In genomic region chr5:73279732-73280566, GRCm38 (mm10) we compare ENCODE assay signal across 10 mouse cellular contexts. TPM values are rescaled to one million over a fixed set of nuclear protein-coding genes. Genes with fewer than 3 reads are reported as not detected.
DNase-seq lines count a peak whose midpoint lies in the region; ATAC-seq and TF ChIP-seq lines count a peak whose summit lies in the region.
"Had no signal": no experiment of that assay in that cellular context is flagged by ENCODE, and none has a peak within 500 bp of the region (broad histone marks: within the 10 kb centered on the region; RNA-seq: fewer than 3 reads in every experiment).

No protein-coding gene starts in this region.

- no peak overlapping the region for H3K4me3 ChIP-seq in lung, postnatal 0 days (ENCODE audit: low read depth, low read length)
- H3K4me3 ChIP-seq in heart, embryonic 16.5 days (ENCODE audit: low read length): no peak overlapping the region
- no peak overlapping the region for H3K4me3 ChIP-seq in stomach, embryonic 15.5 days (replicated peaks)

- no peaks in the 10 kb centered on the region; the same call in 1 of the 2 replicates for H3K4me1 ChIP-seq in lung, postnatal 0 days (ENCODE audit: insufficient read depth, low read depth, low read length)
- peaks cover 6% of the 10 kb centered on the region for H3K4me1 ChIP-seq in heart, embryonic 16.5 days (ENCODE audit: control insufficient read depth, insufficient read depth, low read length)
- 0 out of 2 replicates have a peak, but pooled peaks cover 2% of the 10 kb centered on the region for H3K4me1 ChIP-seq in stomach, embryonic 15.5 days

- no peak overlapping the region for H3K27ac ChIP-seq in lung, postnatal 0 days (ENCODE audit: low read length)
- peak overlapping the region; percentile 59 for H3K27ac ChIP-seq in heart, embryonic 16.5 days (ENCODE audit: low read length)
- H3K27ac ChIP-seq in stomach, embryonic 15.5 days: peak overlapping the region; percentile 73

- H3K27me3 ChIP-seq in lung, postnatal 0 days (replicated peaks; ENCODE audit: insufficient read depth, low read length): no peaks in the 10 kb centered on the region
- no peaks in the 10 kb centered on the region for H3K27me3 ChIP-seq in heart, embryonic 16.5 days (ENCODE audit: control insufficient read depth, insufficient read depth, low read length)
- no peaks in the 10 kb centered on the region for H3K27me3 ChIP-seq in stomach, embryonic 15.5 days (replicated peaks)

- no peak overlapping the region for H3K4me2 ChIP-seq in lung, postnatal 0 days (replicated peaks; ENCODE audit: low read depth, low read length)
- no peak overlapping the region for H3K4me2 ChIP-seq in heart, embryonic 16.5 days (ENCODE audit: low read depth, low read length)
- peak overlapping the region; percentile 16; the same call in 1 of the 2 replicates for H3K4me2 ChIP-seq in stomach, embryonic 15.5 days

- no peaks in the 10 kb centered on the region for H3K36me3 ChIP-seq in lung, postnatal 0 days (ENCODE audit: insufficient read depth, low read length)
- no peaks in the 10 kb centered on the region for H3K36me3 ChIP-seq in heart, embryonic 16.5 days (ENCODE audit: control insufficient read depth, insufficient read depth)
- no peaks in the 10 kb centered on the region for H3K36me3 ChIP-seq in stomach, embryonic 15.5 days

- peak; percentile 37 to 39 for DNase-seq in heart, adult 18-20 months
- DNase-seq in heart, postnatal 36 days: no peak
- peak; percentile 44 for DNase-seq in lung, postnatal 0 days (ENCODE audit: low spot score)
- no peak for DNase-seq in lung, postnatal 4 days
- DNase-seq in gastrocnemius, postnatal 14 days: no peak
- no peak for DNase-seq in frontal cortex, postnatal 25 days (ENCODE audit: low spot score in 2 of 2)
- DNase-seq: cerebellum, adult 8-10 months had no signal

- intact Hi-C loops in heart, postnatal 36 days (cut with DNase I): no loop called here
- intact Hi-C loops in gastrocnemius, postnatal 14 days (cut with DNase I; ENCODE audit: low total_unique reads): loop anchor here (10.0 kb wide), 1 partner anchor 145 kb away; no protein-coding TSS in a partner anchor

- WGBS in lung, postnatal 0 days: 38% methylated on average over 4 of the region's 4 CpGs
- 31% methylated on average over 4 of the region's 4 CpGs for WGBS in heart, embryonic 16.5 days
- WGBS in stomach, embryonic 15.5 days: 36% methylated on average over 4 of the region's 4 CpGs

- no peak overlapping the region for H3K9ac ChIP-seq in lung, postnatal 0 days (replicated peaks; ENCODE audit: low read depth)
- H3K9ac ChIP-seq in heart, embryonic 16.5 days (ENCODE audit: low read length): no peak overlapping the region
- H3K9ac ChIP-seq in stomach, embryonic 15.5 days: no peak overlapping the region

- peak; percentile 38; the same call in 1 of the 2 replicates for ATAC-seq in lung, postnatal 0 days
- no peak; the same call in 1 of the 2 replicates for ATAC-seq in heart, embryonic 16.5 days (replicated peaks; ENCODE audit: extremely low read depth, insufficient read depth, low FRiP score)
- ATAC-seq in stomach, embryonic 15.5 days (ENCODE audit: insufficient read depth, low FRiP score, low read depth): no peak; the same call in 1 of the 2 replicates
- ATAC-seq: CD4-positive, CD25-positive, alpha-beta regulatory T cell, adult 4 months had no signal

- H3K9me3 ChIP-seq in lung, postnatal 0 days (ENCODE audit: low read length): no peaks in the 10 kb centered on the region
- H3K9me3 ChIP-seq in heart, embryonic 16.5 days (replicated peaks; ENCODE audit: control insufficient read depth, low read length): no peaks in the 10 kb centered on the region
- no peaks in the 10 kb centered on the region for H3K9me3 ChIP-seq in stomach, embryonic 15.5 days

- no peak for TF ChIP-seq CTCF in lung, postnatal 0 days (IDR thresholded peaks at IDR 0.05)

- 0 out of 2 replicates have a peak, but pooled peaks have one; percentile 12 for TF ChIP-seq EP300 in lung, postnatal 0 days (IDR thresholded peaks at IDR 0.05)

RNA-seq across cellular contexts. Expression of gene Ociad1, which starts 12.6 kb away (rescaled TPM):
- 100 to 1,000 TPM; 259 to 269 TPM for total RNA-seq in heart, adult 18-20 months (2021)
- total RNA-seq in heart, postnatal 36 days (2021): 100 to 1,000 TPM; 241 to 249 TPM
- polyA plus RNA-seq in lung, postnatal 0 days (2015; fragmentation: Nextera tagmentation; extraction: Ambion mirVana): 177 and 179 TPM in 2 replicates
- polyA plus RNA-seq in heart, embryonic 16.5 days (2015; fragmentation: Nextera tagmentation; extraction: Ambion mirVana): 283 and 317 TPM in 2 replicates
- polyA plus RNA-seq in stomach, embryonic 15.5 days (2015; fragmentation: Nextera tagmentation; extraction: Ambion mirVana): 249 and 252 TPM in 2 replicates
- 100 to 1,000 TPM; 155 to 159 TPM for total RNA-seq in gastrocnemius, postnatal 14 days (2021)

RNA-seq across cellular contexts. Expression of gene Fryl, which starts 23.5 kb away (rescaled TPM):
- 10 to 100 TPM; 28.8 to 40.5 TPM for total RNA-seq in heart, adult 18-20 months (2021)
- total RNA-seq in heart, postnatal 36 days (2021): 10 to 100 TPM; 37.6 to 45.2 TPM
- 20.9 and 21.9 TPM in 2 replicates for polyA plus RNA-seq in lung, postnatal 0 days (2015; fragmentation: Nextera tagmentation; extraction: Ambion mirVana)
- polyA plus RNA-seq in heart, embryonic 16.5 days (2015; fragmentation: Nextera tagmentation; extraction: Ambion mirVana): 25.5 and 26.4 TPM in 2 replicates
- polyA plus RNA-seq in stomach, embryonic 15.5 days (2015; fragmentation: Nextera tagmentation; extraction: Ambion mirVana): 33.4 TPM in 2 replicates
- 10 to 100 TPM; 18.5 to 19.5 TPM for total RNA-seq in gastrocnemius, postnatal 14 days (2021)

Comparison
In these comparisons a context has a peak if more than half of its experiments do, and no peak if none do; other contexts are left out.
1. DNase-seq: peak in heart, adult 18-20 months (2 of 2) and lung, postnatal 0 days (single experiment); none in heart, postnatal 36 days (0 of 2), lung, postnatal 4 days (0 of 2), gastrocnemius, postnatal 14 days (single experiment) and frontal cortex, postnatal 25 days (0 of 2).